Mouse (Mus musculus) E14TG2a.4 (cell line): ENCODE results near the gene Rftn2.

Experiments
- CTCF ChIP-seq: conservative IDR thresholded peaks from 2 replicates; pipeline ENCODE4 v1.5.1; 2014; ENCODE audit warnings: low read length
- NANOG ChIP-seq: IDR thresholded peaks from 2 replicates; pipeline ENCODE4 v1.6.1; 2014; ENCODE audit warnings: borderline replicate concordance, low read length, mixed read lengths

GRCm38 (mm10) chr1:55225398-55225797, 1.2 kb downstream of the Rftn2 start:
- TF ChIP-seq CTCF = no peak
- no peak for TF ChIP-seq NANOG
